Mouse (Mus musculus) lung, embryonic 15.5 days (tissue): ENCODE measurements around the gene Sox5. TPM values are rescaled to one million over a fixed set of nuclear protein-coding genes. Genes with fewer than 3 reads are reported as not detected.

Experiments used
- ATAC-seq: fragments of 200-750 bp; cut with Nextera tagmentation; 2 replicates; pipeline ENCODE4 v1.8.0; 2017; ENCODE audit warnings: moderate number of reproducible peaks, borderline replicate concordance; ENCODE audit not compliant: low FRiP score, low TSS enrichment; ENCODE audit errors: extremely low read depth
- H3K27ac ChIP-seq: fragments of 300-500 bp; sonication (generic); 2 replicates; pipeline ENCODE4 v1.5.1; 2015; ENCODE audit warnings: moderate library complexity, mild to moderate bottlenecking, inconsistent platforms
- H3K27me3 ChIP-seq: fragments of 300-500 bp; sonication (generic); 2 replicates; pipeline ENCODE4 v1.6.1; 2015; ENCODE audit warnings: inconsistent platforms
- H3K36me3 ChIP-seq: fragments of 300-500 bp; sonication (generic); 2 replicates; pipeline ENCODE4 v1.6.1; 2015; ENCODE audit warnings: inconsistent platforms
- H3K4me1 ChIP-seq: fragments of 300-500 bp; sonication (generic); 2 replicates; pipeline ENCODE4 v1.6.1; 2015; ENCODE audit warnings: inconsistent platforms
- H3K4me2 ChIP-seq: fragments of 300-500 bp; sonication (generic); 2 replicates; pipeline ENCODE4 v1.6.1; 2015; ENCODE audit warnings: inconsistent platforms, mild to moderate bottlenecking, moderate library complexity
- H3K4me3 ChIP-seq: fragments of 300-500 bp; sonication (generic); 2 replicates; pipeline ENCODE4 v1.5.1; 2015; ENCODE audit warnings: mild to moderate bottlenecking, inconsistent platforms
- H3K9ac ChIP-seq: fragments of 300-500 bp; sonication (generic); 2 replicates; pipeline ENCODE4 v1.6.1; 2015; ENCODE audit warnings: inconsistent platforms
- H3K9me3 ChIP-seq: fragments of 300-500 bp; sonication (generic); 2 replicates; pipeline ENCODE4 v1.6.1; 2016; ENCODE audit warnings: inconsistent platforms
- WGBS: fragments of 180-500 bp; shearing (Covaris S2); methylation state at CpG from one replicate; pipeline ENCODE4 v1.1.7; 2015; 5-methylcytosine and 5-hydroxymethylcytosine counted together
- polyA plus RNA-seq: library from polyadenylated mRNA; unstranded; fragments of >200 nt; fragmentation: Nextera tagmentation; extraction: Ambion mirVana; gene quantifications from 2 replicates; pipeline ENCODE4 v1.2.1, GENCODE M21; 2015

Gene Sox5
- polyA plus RNA-seq, 1 experiment from 2014 or later: 23.7 TPM

GRCm38 (mm10) chr6:143857376-143857775, 924.4 kb downstream of the Sox5 start:
- WGBS: 49% methylated on average over 7 of the region's 7 CpGs
- no peak overlapping the region for H3K27ac ChIP-seq
- H3K9ac ChIP-seq: no peak overlapping the region
- H3K4me2 ChIP-seq: no peak overlapping the region
- H3K27me3 ChIP-seq: peaks cover 13% of the 10 kb centered on the region; the same call in 1 of the 2 replicates
- H3K9me3 ChIP-seq: no peaks in the 10 kb centered on the region
- H3K4me1 ChIP-seq: no peaks in the 10 kb centered on the region
- no peak for ATAC-seq
- no peaks in the 10 kb centered on the region for H3K36me3 ChIP-seq
- no peak overlapping the region for H3K4me3 ChIP-seq

GRCm38 (mm10) chr6:143855421-143855820, 926.4 kb downstream of the Sox5 start:
- 18% methylated on average over 12 of the region's 12 CpGs for WGBS
- Histone ChIP-seq H3K9ac (no peak overlapping the region), H3K27me3 (peaks cover 13% of the 10 kb centered on the region; the same call in 1 of the 2 replicates), H3K9me3 (no peaks in the 10 kb centered on the region), H3K4me3 (no peak overlapping the region), H3K4me2 (no peak overlapping the region), H3K27ac (no peak overlapping the region), H3K36me3 (no peaks in the 10 kb centered on the region), H3K4me1 (no peaks in the 10 kb centered on the region)
- ATAC-seq: no peak

- WGBS: 77% methylated on average over 3 of the region's 3 CpGs
Observed at GRCm38 (mm10) chr6:143854031-143854430, 927.7 kb downstream of the Sox5 start.

GRCm38 (mm10) chr6:143845761-143846160, 936.0 kb downstream of the Sox5 start:
- Histone ChIP-seq H3K27me3 (no peaks in the 10 kb centered on the region), H3K27ac (no peak overlapping the region), H3K4me1 (no peaks in the 10 kb centered on the region), H3K9me3 (no peaks in the 10 kb centered on the region), H3K4me3 (no peak overlapping the region), H3K9ac (no peak overlapping the region), H3K36me3 (no peaks in the 10 kb centered on the region), H3K4me2 (no peak overlapping the region)
- ATAC-seq: no peak

More at GRCm38 (mm10) chr6:143854031-143854430, 927.7 kb downstream of the Sox5 start:
- no peak overlapping the region for H3K27ac ChIP-seq
- H3K27me3 ChIP-seq: peaks cover 13% of the 10 kb centered on the region; the same call in 1 of the 2 replicates
- no peak overlapping the region for H3K4me2 ChIP-seq
- no peaks in the 10 kb centered on the region for H3K36me3 ChIP-seq
- no peaks in the 10 kb centered on the region for H3K9me3 ChIP-seq
- no peaks in the 10 kb centered on the region for H3K4me1 ChIP-seq
- H3K4me3 ChIP-seq: no peak overlapping the region
- ATAC-seq: no peak
- H3K9ac ChIP-seq: no peak overlapping the region

- Histone ChIP-seq H3K27ac (no peak overlapping the region), H3K4me2 (no peak overlapping the region), H3K4me1 (no peaks in the 10 kb centered on the region), H3K9me3 (no peaks in the 10 kb centered on the region), H3K27me3 (no peaks in the 10 kb centered on the region), H3K36me3 (no peaks in the 10 kb centered on the region), H3K4me3 (no peak overlapping the region), H3K9ac (no peak overlapping the region)
- ATAC-seq: no peak
- WGBS: 80% methylated on average over 3 of the region's 3 CpGs
Observed at GRCm38 (mm10) chr6:143844701-143844970, 937.1 kb downstream of the Sox5 start.

GRCm38 (mm10) chr6:143843933-143844700, 937.7 kb downstream of the Sox5 start:
- WGBS: 82% methylated on average over 10 of the region's 10 CpGs
- no peak for ATAC-seq
- no peaks in the 10 kb centered on the region for H3K36me3 ChIP-seq
- H3K9me3 ChIP-seq: no peaks in the 10 kb centered on the region
- no peak overlapping the region for H3K9ac ChIP-seq
- no peak overlapping the region for H3K27ac ChIP-seq
- no peak overlapping the region for H3K4me2 ChIP-seq
- no peaks in the 10 kb centered on the region for H3K4me1 ChIP-seq
- no peak overlapping the region for H3K4me3 ChIP-seq
- H3K27me3 ChIP-seq: no peaks in the 10 kb centered on the region

- no peaks in the 10 kb centered on the region for H3K36me3 ChIP-seq
- no peaks in the 10 kb centered on the region for H3K4me1 ChIP-seq
- H3K9me3 ChIP-seq: no peaks in the 10 kb centered on the region
- H3K27me3 ChIP-seq: no peaks in the 10 kb centered on the region
- H3K9ac ChIP-seq: no peak overlapping the region
- 83% methylated on average over 7 of the region's 7 CpGs for WGBS
- no peak overlapping the region for H3K27ac ChIP-seq
- no peak overlapping the region for H3K4me3 ChIP-seq
- no peak overlapping the region for H3K4me2 ChIP-seq
- no peak for ATAC-seq
Observed at GRCm38 (mm10) chr6:143841954-143842353, 939.8 kb downstream of the Sox5 start.

DNA sequence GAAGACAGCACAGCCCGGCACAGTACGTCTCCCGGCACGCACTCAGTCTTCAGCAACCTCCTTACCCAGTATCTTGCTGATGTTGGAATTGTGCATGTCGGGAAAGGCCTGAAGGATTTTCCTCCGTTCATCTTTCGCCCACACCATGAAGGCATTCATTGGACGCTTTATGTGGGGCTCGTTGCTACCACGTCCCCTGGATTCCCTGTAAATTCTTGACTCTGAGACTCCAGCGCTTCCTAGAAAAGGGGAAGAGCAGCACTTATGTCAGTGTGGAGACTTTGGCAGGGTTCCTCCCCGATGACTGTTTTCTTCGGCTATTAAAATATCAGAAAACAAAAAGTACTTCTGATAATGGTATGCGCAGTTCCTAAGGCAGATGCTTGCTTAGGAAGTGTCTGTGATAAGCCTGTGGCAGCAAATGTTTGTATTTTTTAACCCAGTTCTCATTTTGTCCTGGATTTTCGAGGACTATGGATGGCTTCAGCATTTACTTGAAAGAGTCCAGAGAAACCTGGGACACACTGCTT, 940.6 kb downstream of the Sox5 start:
- Histone ChIP-seq H3K27me3 (no peaks in the 10 kb centered on the region), H3K4me2 (no peak overlapping the region), H3K27ac (no peak overlapping the region), H3K4me3 (no peak overlapping the region), H3K36me3 (no peaks in the 10 kb centered on the region), H3K9ac (no peak overlapping the region), H3K9me3 (no peaks in the 10 kb centered on the region), H3K4me1 (no peaks in the 10 kb centered on the region)
- no peak for ATAC-seq
- 70% methylated on average over 15 of the region's 15 CpGs for WGBS

DNA sequence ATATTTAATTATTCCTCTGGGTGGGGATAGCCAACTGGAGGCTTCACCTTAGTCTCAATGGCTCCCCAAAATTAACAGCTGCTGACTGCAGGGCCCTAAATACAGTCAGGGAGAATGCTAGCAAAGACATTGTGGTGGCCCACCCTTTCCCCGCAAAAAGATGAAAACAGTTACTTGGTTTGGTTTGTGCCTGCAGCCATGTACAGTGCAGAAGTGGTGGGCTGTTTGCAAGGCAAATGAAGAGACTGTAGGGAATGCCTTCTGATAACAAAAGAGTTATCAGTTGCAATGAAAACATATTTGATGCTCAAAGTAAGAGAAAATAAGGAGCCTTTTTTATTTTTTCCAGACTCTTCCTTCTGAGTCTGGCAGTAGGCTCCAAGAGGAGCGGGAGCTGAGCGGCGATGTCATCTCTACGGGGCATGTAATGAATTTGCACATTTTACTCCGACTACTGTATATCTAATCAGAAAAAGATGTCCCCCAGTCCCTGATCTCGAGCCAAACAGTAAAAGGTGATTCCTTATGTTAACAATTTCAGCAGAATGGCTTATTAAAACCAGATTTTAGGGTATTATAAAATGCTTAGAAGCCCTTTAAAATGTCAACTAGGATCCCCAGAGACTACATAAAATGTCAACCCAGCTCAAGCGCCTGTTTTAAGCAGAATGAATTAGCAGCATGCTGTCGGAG, 943.2 kb downstream of the Sox5 start:
- Histone ChIP-seq H3K9me3 (no peaks in the 10 kb centered on the region), H3K4me3 (no peak overlapping the region), H3K36me3 (no peaks in the 10 kb centered on the region), H3K4me2 (no peak overlapping the region), H3K4me1 (peaks cover 9% of the 10 kb centered on the region), H3K27me3 (no peaks in the 10 kb centered on the region), H3K9ac (no peak overlapping the region), H3K27ac (no peak overlapping the region)
- no peak for ATAC-seq
- 68% methylated on average over 9 of the region's 9 CpGs for WGBS

DNA sequence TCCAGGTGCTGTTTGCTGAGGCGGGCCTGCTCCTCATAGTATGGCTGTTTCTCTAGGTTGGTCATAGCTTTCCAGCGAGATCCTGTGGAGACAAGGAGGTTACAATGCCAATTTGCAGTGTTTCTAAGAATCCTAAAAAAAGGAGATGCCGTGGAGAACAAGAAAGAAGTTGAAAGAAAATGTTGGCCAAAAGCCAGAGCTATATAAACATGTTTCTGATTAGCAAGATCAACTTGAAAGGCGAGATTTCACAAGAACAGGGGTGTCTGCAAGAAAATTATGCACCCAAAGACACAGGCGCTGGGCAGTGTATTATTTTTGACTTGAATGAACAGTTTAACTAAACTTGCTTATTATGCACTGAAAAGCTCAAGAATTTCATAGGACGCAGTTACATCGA, 946.4 kb downstream of the Sox5 start:
- H3K9ac ChIP-seq: no peak overlapping the region
- peaks cover 9% of the 10 kb centered on the region for H3K4me1 ChIP-seq
- H3K27ac ChIP-seq: peak overlapping the region; percentile 18; the same call in 1 of the 2 replicates
- no peaks in the 10 kb centered on the region for H3K27me3 ChIP-seq
- no peak overlapping the region for H3K4me3 ChIP-seq
- no peaks in the 10 kb centered on the region for H3K36me3 ChIP-seq
- WGBS: 37% methylated on average over 7 of the region's 7 CpGs
- no peak for ATAC-seq
- no peak overlapping the region for H3K4me2 ChIP-seq
- H3K9me3 ChIP-seq: no peaks in the 10 kb centered on the region

- H3K9me3 ChIP-seq: no peaks in the 10 kb centered on the region
- no peaks in the 10 kb centered on the region for H3K27me3 ChIP-seq
- no peaks in the 10 kb centered on the region for H3K36me3 ChIP-seq
- no peak overlapping the region for H3K4me2 ChIP-seq
- no peak overlapping the region for H3K4me3 ChIP-seq
- peaks cover 9% of the 10 kb centered on the region for H3K4me1 ChIP-seq
- ATAC-seq: no peak
- H3K27ac ChIP-seq: no peak overlapping the region
- 89% methylated on average over 3 of the region's 3 CpGs for WGBS
- no peak overlapping the region for H3K9ac ChIP-seq
Observed at GRCm38 (mm10) chr6:143833986-143834385, 947.8 kb downstream of the Sox5 start.

DNA sequence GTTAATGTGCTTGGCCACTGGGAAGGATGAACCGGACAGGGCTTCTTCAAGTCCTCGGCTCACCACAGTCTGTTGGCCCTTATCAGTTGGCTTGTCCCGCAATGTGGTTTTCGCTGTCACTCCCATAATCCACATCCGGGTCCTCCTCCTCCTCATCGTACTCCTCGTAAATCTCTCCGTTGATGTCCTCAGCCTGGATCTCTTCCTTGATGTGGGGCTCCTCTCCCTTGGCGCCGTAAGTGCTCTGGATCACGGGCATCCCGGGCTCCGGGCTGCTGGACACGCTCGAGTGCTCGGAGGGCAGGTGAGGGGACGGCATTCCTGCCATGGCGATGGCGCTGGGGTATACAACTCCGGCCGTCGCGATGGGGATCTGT, 948.6 kb downstream of the Sox5 start:
- H3K9ac ChIP-seq: no peak overlapping the region
- WGBS: 87% methylated on average over 23 of the region's 23 CpGs
- no peak for ATAC-seq
- H3K36me3 ChIP-seq: no peaks in the 10 kb centered on the region
- H3K9me3 ChIP-seq: no peaks in the 10 kb centered on the region
- no peaks in the 10 kb centered on the region for H3K27me3 ChIP-seq
- no peak overlapping the region for H3K27ac ChIP-seq
- H3K4me1 ChIP-seq: peaks cover 9% of the 10 kb centered on the region
- no peak overlapping the region for H3K4me3 ChIP-seq
- H3K4me2 ChIP-seq: no peak overlapping the region
